Mouse (Mus musculus): Measurements from ENCODE around the gene Prkar1b.

DNA sequence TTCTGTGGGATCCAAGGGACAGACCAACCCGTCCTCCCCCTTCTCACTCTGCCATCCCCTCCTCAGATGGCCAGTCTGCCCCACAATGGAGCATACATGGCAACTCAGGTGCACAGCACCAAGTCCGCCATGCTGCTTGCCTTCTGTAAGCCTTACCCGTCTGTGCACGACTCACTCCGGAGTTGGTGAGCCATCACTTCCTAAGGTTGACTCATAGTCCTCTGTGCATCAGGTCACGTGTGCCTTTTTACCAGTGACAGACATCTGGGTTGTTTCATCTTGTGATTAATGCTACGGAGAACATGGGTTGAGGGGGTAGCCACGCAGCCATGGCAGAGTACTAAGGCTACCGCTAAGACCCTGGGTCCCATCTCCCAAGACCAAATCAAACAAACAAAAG, 9.2 kb downstream of the Prkar1b start:
- TF ChIP-seq GATA1 (IDR thresholded peaks at IDR 0.05; ENCODE audit: low read length): no peak
- no peak for TF ChIP-seq TAL1 (IDR thresholded peaks at IDR 0.05; ENCODE audit: low read length)
